Mouse (Mus musculus) right cerebral cortex, postnatal 4 days (tissue): ENCODE data around the gene Gm5152.
"Not testable (repeated sequence)": the region's sequence is repeated elsewhere in the genome, so short reads cannot be mapped to it uniquely, and the experiment has no call there.

Source experiments
- DNase-seq: peaks from one replicate; pipeline ENCODE4 v3.0.0-alpha.2; 2022

Gene Gm5152

GRCm38 (mm10) chr5:10246426-10246825 lies at the start of gene Gm5152:
Gene Gm5152, minus strand, starts transcription at chr5:10246526.
- DNase-seq = not testable (repeated sequence)

DNA sequence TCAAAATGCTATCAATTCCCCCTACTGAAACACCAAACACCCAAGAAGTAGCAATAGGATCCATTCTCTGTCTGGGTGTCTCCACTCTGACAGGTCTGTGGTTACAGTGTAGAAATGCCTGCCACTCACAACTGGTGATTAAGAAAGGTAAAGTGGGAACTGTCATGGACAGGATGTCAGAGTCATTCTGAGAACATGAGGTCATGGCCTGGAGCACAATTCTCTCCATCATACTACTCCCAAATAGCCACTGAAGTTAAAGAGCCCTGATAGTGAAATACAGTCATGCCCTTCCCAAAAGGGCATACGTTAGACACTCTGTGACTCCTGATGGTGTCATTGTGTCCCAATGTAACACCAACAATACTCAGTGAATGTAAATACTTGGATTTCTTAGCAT lies 8.4 kb upstream of the Gm5152 start:
- not testable (repeated sequence) for DNase-seq

GRCm38 (mm10) chr5:10245770-10246169 lies 556 bp downstream of the Gm5152 start:
- DNase-seq = not testable (repeated sequence)

DNA sequence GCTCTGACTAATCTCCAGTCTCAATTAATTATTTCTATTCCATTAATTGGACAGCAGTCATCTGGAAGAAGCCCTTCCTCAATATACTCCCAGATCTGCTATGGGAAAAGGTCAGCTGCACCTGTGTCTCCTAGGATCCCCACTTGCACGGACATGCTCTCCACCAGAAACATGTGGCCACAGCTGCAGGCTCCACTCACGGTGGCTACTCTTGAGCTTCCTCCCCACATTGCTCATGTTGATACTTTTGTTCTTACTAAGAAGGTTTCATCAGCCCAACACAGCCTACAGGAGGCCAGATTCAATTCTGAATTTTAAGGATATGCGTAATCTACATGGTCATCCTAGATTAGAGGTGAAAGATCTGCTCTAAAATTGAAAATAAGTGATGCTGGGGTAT lies 5.9 kb downstream of the Gm5152 start:
- DNase-seq = not testable (repeated sequence)

GRCm38 (mm10) chr5:10220317-10220716 lies 26.0 kb downstream of the Gm5152 start:
- DNase-seq = no peak

- no peak for DNase-seq
Measured at GRCm38 (mm10) chr5:10203067-10203466, 43.3 kb downstream of the Gm5152 start.

DNA sequence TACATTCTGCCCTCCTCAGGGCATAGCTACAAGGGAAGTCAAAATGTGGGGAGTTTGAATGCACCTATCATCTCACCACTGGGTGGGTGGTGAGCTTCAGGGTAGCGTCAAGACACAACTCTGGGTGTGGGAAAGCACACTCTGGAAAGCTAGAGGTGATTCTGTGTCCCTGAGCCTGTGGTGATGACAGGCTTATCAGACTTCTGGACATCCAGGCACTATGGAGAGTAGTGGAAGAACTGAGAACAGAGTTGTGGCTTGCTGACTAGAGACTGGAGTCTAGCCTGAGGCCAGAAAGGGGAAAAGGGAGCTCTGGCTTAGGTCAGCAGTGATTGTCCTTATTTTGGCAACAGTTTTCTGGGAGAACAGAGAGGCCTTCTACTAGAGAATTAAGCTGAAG lies 49.4 kb downstream of the Gm5152 start:
- no peak for DNase-seq
